Comparison of ENCODE assay signal across 10 mouse cellular contexts in genomic region chr3:28306852-28307251, GRCm38 (mm10).
"Had no signal": no experiment of that assay in that cellular context is flagged by ENCODE, and none has a peak within 500 bp of the region (broad histone marks: within the 10 kb centered on the region; RNA-seq: fewer than 3 reads in every experiment).

No protein-coding gene starts in this region.

- H3K4me1 ChIP-seq: limb, embryonic 13.5 days; midbrain, embryonic 12.5 days had no signal

- H3K9ac ChIP-seq: limb, embryonic 13.5 days; liver, embryonic 14.5 days; midbrain, embryonic 12.5 days had no signal

- H3K4me3 ChIP-seq: layer of hippocampus, adult 2 months; limb, embryonic 13.5 days; midbrain, embryonic 12.5 days had no signal

- H3K4me2 ChIP-seq: limb, embryonic 13.5 days; midbrain, embryonic 12.5 days had no signal

- H3K9me3 ChIP-seq: limb, embryonic 13.5 days; midbrain, embryonic 12.5 days had no signal

- H3K27me3 ChIP-seq: limb, embryonic 13.5 days; midbrain, embryonic 12.5 days had no signal

- H3K27ac ChIP-seq: kidney, postnatal 0 days; layer of hippocampus, adult 2 months; limb, embryonic 13.5 days; liver, embryonic 14.5 days; midbrain, embryonic 12.5 days had no signal

- DNase-seq: kidney, adult 9 months; kidney, postnatal 4 days; left cerebral cortex, postnatal 4 days; right cerebral cortex, postnatal 14 days; thymus, postnatal 36 days had no signal

- H3K36me3 ChIP-seq: limb, embryonic 13.5 days; midbrain, embryonic 12.5 days had no signal
